In the genomic region with DNA sequence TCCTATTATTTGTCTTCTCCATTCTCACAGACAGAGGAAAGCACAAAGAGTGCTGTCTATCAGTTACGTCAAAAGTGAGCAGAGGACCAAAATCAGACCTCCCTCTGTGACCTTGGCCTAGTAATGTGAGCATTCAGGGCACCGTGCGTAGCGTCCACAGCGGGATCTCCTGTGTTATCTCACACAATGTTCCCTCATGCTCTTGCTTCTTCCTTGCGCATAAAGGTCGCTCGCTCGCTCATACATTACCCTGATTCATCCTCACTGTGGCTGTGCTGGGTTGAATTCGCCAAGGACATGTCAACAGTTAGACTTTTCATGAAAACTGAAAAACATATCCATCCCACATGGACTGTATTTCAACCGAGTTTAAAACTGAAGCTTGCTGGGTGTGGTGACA, we compare ENCODE assay signal across 22 mouse cellular contexts.
DNase-seq lines count a peak whose midpoint lies in the region; ATAC-seq lines count a peak whose summit lies in the region.
"Had no signal": no experiment of that assay in that cellular context is flagged by ENCODE, and none has a peak within 500 bp of the region (broad histone marks: within the 10 kb centered on the region; RNA-seq: fewer than 3 reads in every experiment).

No protein-coding gene starts in this region.

- no peaks in the 10 kb centered on the region for H3K9me3 ChIP-seq in intestine, embryonic 16.5 days (ENCODE audit: control insufficient read depth, low read length)
- no peaks in the 10 kb centered on the region for H3K9me3 ChIP-seq in limb, embryonic 10.5 days (replicated peaks)
- H3K9me3 ChIP-seq: forebrain, embryonic 10.5 days; forebrain, embryonic 13.5 days; heart, embryonic 13.5 days had no signal

- no peak overlapping the region for H3K4me3 ChIP-seq in intestine, embryonic 16.5 days (ENCODE audit: low read length)
- H3K4me3 ChIP-seq in limb, embryonic 10.5 days, result no peak overlapping the region
- H3K4me3 ChIP-seq: forebrain, embryonic 10.5 days; forebrain, embryonic 13.5 days; heart, embryonic 13.5 days had no signal

- H3K36me3 ChIP-seq in intestine, embryonic 16.5 days (ENCODE audit: control insufficient read depth, insufficient read depth, low read length), result peaks cover 7% of the 10 kb centered on the region; the same call in 1 of the 2 replicates
- peaks cover 40% of the 10 kb centered on the region for H3K36me3 ChIP-seq in limb, embryonic 10.5 days

- ATAC-seq in intestine, embryonic 16.5 days, result no peak
- ATAC-seq: CD4-positive, CD25-positive, alpha-beta regulatory T cell, adult 4 months; forebrain, embryonic 13.5 days; forebrain, embryonic 16.5 days; hindbrain, postnatal 0 days; inflammation-experienced regulatory T-cells, adult 6 months; intestine, postnatal 0 days had no signal

- no peak overlapping the region for H3K4me2 ChIP-seq in intestine, embryonic 16.5 days (ENCODE audit: low read depth, low read length)
- H3K4me2 ChIP-seq: forebrain, embryonic 13.5 days; heart, embryonic 13.5 days; hindbrain, embryonic 14.5 days had no signal

- DNase-seq in adrenal gland, adult (ENCODE audit: inconsistent age in 2 of 2, low spot score in 1 of 2), result peak; percentile 87
- peak; percentile 69 for DNase-seq in adrenal gland, adult 2 months
- peak; percentile 70 for DNase-seq in adrenal gland, postnatal 14 days
- DNase-seq in limb, embryonic 10.5 days (ENCODE audit: low spot score), result no peak
- DNase-seq in layer of hippocampus, adult 9-10 months (ENCODE audit: low spot score), result no peak
- DNase-seq: cerebellum, adult 11-12 months; cerebellum, adult 9-10 months; cerebellum, postnatal 14 days; gastrocnemius, postnatal 14 days; heart, adult 18-20 months; heart, postnatal 14 days; heart, postnatal 4 days had no signal

- H3K9ac ChIP-seq in intestine, embryonic 16.5 days (ENCODE audit: low read depth, low read length), result no peak overlapping the region
- H3K9ac ChIP-seq: forebrain, embryonic 13.5 days; heart, embryonic 13.5 days; hindbrain, embryonic 14.5 days had no signal

- no peaks in the 10 kb centered on the region for H3K27me3 ChIP-seq in intestine, embryonic 16.5 days (replicated peaks; ENCODE audit: control insufficient read depth, insufficient read depth, low read length)
- no peaks in the 10 kb centered on the region for H3K27me3 ChIP-seq in limb, embryonic 10.5 days (ENCODE audit: low read depth, poor library complexity, severe bottlenecking)
- H3K27me3 ChIP-seq: forebrain, embryonic 13.5 days; heart, embryonic 13.5 days had no signal

- H3K4me1 ChIP-seq in intestine, embryonic 16.5 days (ENCODE audit: control insufficient read depth, insufficient read depth, low read length), result no peaks in the 10 kb centered on the region
- H3K4me1 ChIP-seq in limb, embryonic 10.5 days, result no peaks in the 10 kb centered on the region
- H3K4me1 ChIP-seq: forebrain, embryonic 13.5 days had no signal

- WGBS in intestine, embryonic 16.5 days, result 90% methylated on average over 11 of the region's 11 CpGs
- 94% methylated on average over 11 of the region's 11 CpGs for WGBS in limb, embryonic 10.5 days

- H3K27ac ChIP-seq in intestine, embryonic 16.5 days (ENCODE audit: low read length), result no peak overlapping the region
- H3K27ac ChIP-seq in limb, embryonic 10.5 days, result no peak overlapping the region
- H3K27ac ChIP-seq: forebrain, embryonic 10.5 days; forebrain, embryonic 13.5 days; hindbrain, embryonic 14.5 days; hindbrain, postnatal 0 days had no signal

Comparison
In these comparisons a context has a peak if more than half of its experiments do, and no peak if none do; other contexts are left out.
1. DNase-seq: peak in adrenal gland, adult (2 of 2), adrenal gland, adult 2 months (single experiment) and adrenal gland, postnatal 14 days (single experiment); none in limb, embryonic 10.5 days (single experiment) and layer of hippocampus, adult 9-10 months (single experiment).